Mouse (Mus musculus) liver, postnatal 0 days (tissue): ENCODE data around the gene Smad1.

ENCODE experiments used
- CTCF ChIP-seq: sonication (generic); IDR thresholded peaks from 2 replicates; pipeline ENCODE4 v1.5.1; 2016; ENCODE audit warnings: antibody characterized with exemption, low read depth
- EP300 ChIP-seq: IDR thresholded peaks from 2 replicates; pipeline ENCODE4 v1.6.1; 2016; ENCODE audit warnings: antibody characterized with exemption, low read depth, mild to moderate bottlenecking

DNA sequence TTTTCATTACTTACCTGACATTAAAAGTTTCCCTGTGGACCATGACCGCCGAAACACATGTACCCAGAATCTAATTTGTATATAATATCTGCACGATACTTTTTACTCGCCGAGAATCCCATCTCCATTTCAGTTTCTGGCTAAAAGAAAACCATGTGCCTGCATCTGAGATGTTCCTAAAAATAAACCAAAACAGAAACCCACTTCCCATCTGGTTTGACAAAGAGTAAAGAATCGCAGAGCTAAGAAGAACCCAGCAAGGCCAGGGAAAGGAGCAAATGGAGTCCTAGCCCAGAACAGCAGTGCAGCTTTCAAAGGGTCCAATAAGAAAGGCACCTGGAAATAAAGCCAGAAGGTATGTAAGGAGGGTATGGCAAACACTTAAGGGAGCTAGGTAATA, 30.2 kb downstream of the Smad1 start:
- TF ChIP-seq CTCF, result no peak
- no peak for TF ChIP-seq EP300
